Mouse (Mus musculus): ENCODE measurements around the gene Bcs1l. TPM values are rescaled to one million over a fixed set of nuclear protein-coding genes. Genes with fewer than 3 reads are reported as not detected.

Gene Bcs1l
- polyA plus RNA-seq, 1 experiment, result 17.5 TPM

DNA sequence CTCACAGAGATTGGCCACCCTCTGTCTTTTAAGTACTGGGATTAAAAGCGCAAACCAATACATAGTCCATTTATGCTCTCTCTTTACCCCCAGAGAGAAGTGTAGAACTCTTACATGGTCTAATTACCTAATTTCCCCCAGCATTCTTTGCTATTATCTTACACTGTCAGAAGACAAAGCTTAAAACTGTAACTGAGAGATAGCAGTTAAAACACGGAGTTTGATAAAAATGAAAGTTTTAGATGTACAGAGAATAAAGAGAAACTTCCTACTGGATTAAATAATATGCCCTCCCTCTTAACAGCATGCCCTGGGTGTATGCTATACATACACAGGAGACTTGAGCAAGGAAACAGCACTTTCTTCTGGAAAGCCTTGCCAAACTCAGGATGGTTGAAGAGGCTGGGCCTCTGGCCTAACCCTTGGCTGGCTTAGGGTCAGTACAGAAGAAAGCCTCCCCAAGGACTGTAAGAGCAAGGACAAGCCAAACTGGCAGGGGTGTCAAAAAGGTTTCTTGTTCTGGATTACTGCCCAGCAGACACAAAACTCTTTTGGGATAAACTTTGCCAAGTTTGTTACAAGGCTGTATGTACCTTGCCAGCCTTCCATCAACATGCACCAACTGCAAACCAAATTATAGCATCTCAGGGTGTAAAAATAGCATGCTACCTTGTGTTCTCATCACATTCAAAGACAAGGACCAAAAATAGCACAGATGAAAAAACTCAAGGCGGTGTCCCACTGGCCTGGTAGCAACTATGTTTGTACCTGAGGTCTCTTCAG is 3.3 kb upstream of the Bcs1l start:
- no peak for DNase-seq
- TF ChIP-seq POLR2A (IDR thresholded peaks at IDR 0.05; ENCODE audit: borderline replicate concordance, extremely low read depth, low read depth, low read length) (no peak), CTCF (IDR thresholded peaks at IDR 0.05; ENCODE audit: insufficient read depth, low read length) (no peak)
- peaks cover 3% of the 10 kb centered on the region for H3K4me1 ChIP-seq (ENCODE audit: control insufficient read depth, insufficient read depth, low read length)
- H3K4me3 ChIP-seq (replicated peaks; ENCODE audit: extremely low read depth, low read depth, low read length), result no peak overlapping the region
- WGBS, result 83% methylated on average over 3 of the region's 3 CpGs

DNA sequence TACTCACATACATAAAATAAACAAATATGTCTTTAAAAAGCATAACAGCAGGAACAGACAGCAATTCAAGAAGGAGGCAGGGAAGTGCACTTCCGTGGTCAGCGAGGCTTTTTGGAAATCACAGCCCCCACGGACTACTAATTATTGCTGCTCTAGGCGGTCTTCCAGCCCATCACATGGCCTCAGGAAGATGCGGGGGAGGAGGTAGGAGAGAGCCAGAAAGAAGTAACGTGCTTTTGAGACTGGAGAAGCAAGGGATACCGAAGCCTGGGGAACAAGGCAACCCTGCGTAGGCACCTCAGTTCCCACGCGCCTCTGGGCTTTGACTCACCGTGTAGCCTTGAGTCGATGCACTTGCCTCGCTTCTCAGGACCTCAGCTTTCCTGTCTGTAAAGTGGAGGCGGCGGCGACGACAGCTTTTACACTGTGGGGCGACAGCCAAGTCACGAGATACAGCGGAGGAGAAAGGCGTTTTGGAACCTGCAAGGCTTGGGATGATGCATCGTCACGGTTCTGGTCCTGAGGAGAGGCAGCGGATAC is 786 bp upstream of the Bcs1l start:
- WGBS, result under 1% methylated on average over 24 of the region's 24 CpGs
- H3K4me1 ChIP-seq (ENCODE audit: control insufficient read depth, insufficient read depth, low read length), result peaks cover 3% of the 10 kb centered on the region
- peak overlapping the region; percentile 80 for H3K4me3 ChIP-seq (replicated peaks; ENCODE audit: extremely low read depth, low read depth, low read length)
- DNase-seq, result no peak
- no peak for TF ChIP-seq CTCF (IDR thresholded peaks at IDR 0.05; ENCODE audit: insufficient read depth, low read length)
- no peak for TF ChIP-seq POLR2A (IDR thresholded peaks at IDR 0.05; ENCODE audit: borderline replicate concordance, extremely low read depth, low read depth, low read length)

DNA sequence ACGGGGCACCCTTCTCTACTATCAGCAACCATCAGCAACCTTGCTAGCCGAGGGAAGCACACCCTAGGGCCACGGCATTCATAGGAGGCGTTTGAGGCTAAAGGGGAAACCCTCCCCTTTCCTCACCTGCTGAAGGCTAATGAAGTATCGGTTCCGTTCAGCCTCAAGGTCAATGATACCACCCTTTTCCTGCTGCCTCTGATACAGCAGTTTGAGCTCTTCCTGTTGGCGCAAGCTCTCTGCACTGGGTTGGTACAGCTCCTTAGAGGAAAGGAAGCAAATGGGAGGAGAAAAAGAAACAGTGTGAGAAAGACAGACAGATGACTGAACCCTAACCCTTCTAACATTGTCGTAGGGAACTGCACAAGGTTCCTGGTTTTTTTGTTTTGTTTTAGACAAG is 6.3 kb downstream of the Bcs1l start:
- no peak overlapping the region for H3K4me3 ChIP-seq (replicated peaks; ENCODE audit: extremely low read depth, low read depth, low read length)
- H3K4me1 ChIP-seq (ENCODE audit: control insufficient read depth, insufficient read depth, low read length), result no peaks in the 10 kb centered on the region
- WGBS, result 45% methylated on average over 8 of the region's 8 CpGs
- no peak for TF ChIP-seq CTCF (IDR thresholded peaks at IDR 0.05; ENCODE audit: insufficient read depth, low read length)
- no peak for TF ChIP-seq POLR2A (IDR thresholded peaks at IDR 0.05; ENCODE audit: borderline replicate concordance, extremely low read depth, low read depth, low read length)
- DNase-seq, result no peak

DNA sequence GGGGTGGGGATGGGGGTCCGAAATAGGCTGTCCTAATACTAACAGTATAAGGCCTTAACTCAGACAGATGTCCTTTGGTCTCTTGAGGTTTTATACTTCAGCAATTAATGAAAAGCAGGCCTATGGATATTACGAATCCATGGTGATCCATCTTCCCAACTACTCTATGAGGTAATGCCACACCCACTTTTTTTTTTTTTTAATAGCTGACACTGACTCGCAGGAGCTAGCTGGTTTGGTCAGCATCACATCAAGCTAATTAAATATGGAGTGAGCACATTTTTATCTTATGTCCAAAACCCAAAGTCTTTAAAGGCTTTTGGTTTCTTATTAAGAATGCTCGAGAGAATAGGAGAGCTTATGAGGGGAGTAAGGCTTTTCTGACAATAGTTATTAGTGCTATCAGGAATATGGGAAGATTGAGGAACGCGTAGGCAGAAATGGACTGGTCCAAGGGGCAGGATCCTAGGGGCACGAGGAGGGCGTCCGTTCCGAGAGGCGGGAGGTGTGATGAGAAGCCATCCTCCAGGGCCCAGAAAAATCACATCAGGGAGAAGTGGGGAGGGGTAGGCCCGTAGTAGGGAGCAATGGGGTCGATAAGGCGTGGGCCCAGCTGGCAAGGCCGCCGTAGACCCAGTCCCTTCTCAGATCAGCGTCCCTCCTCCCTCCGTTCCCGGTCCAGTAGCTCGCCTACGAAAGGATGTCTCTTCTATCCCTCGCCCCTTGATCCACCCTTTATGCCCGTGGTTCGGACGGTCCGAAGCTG is 12.6 kb downstream of the Bcs1l start:
- H3K4me1 ChIP-seq (ENCODE audit: control insufficient read depth, insufficient read depth, low read length), result no peaks in the 10 kb centered on the region
- WGBS, result 8% methylated on average over 26 of the region's 26 CpGs
- no peak for DNase-seq
- peak overlapping the region; percentile 86 for H3K4me3 ChIP-seq (replicated peaks; ENCODE audit: extremely low read depth, low read depth, low read length)
- TF ChIP-seq POLR2A (IDR thresholded peaks at IDR 0.05; ENCODE audit: borderline replicate concordance, extremely low read depth, low read depth, low read length) (no peak), CTCF (IDR thresholded peaks at IDR 0.05; ENCODE audit: insufficient read depth, low read length) (no peak)

DNA sequence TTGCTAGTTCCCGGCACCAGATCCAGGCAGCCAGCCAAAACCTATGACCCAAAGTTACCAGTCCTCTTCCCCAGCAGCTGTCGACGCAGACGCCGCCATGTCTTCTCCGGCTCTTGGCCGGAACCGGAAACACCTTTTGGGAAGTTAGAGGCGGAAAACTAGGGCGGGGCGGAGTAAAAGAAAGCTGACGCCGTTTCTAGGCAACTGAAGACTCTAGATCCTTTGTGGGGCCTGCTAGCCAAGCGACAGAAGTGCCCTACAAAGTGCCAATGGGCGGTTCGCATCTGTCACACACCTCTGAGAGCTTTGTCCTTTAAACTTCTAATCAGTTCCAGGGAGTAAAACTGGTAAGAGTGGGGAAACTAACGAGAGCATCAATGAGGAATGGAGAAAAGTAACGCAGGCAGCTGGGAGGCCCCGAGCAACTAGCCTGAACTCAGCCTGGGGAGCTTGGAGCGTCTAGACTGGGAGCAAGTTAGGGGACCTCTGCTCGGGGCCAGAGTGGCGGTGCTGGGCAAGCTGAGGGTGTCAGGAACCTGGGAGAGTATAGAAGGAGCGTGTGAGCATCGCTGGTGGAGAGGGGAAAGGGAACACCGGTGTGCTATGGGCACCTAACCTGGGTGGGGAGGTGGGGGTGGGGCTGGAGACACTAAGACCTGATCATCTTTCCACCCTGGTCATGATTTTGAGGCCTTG is 13.3 kb downstream of the Bcs1l start, which contains the start of the genes Rnf25 and Stk36:
Gene Rnf25 (minus strand): TSS at position 131 of the 696 bp plus-strand sequence.
Gene Stk36 (plus strand): TSS at position 179 of the 696 bp plus-strand sequence.
- H3K4me1 ChIP-seq (ENCODE audit: control insufficient read depth, insufficient read depth, low read length), result no peaks in the 10 kb centered on the region
- 11% methylated on average over 25 of the region's 25 CpGs for WGBS
- DNase-seq, result peak; percentile 82
- TF ChIP-seq CTCF (IDR thresholded peaks at IDR 0.05; ENCODE audit: insufficient read depth, low read length) (no peak), POLR2A (IDR thresholded peaks at IDR 0.05; ENCODE audit: borderline replicate concordance, extremely low read depth, low read depth, low read length) (peak; percentile 98)
- peak within 1 kb of the TSS; percentile 86 for H3K4me3 ChIP-seq (replicated peaks; ENCODE audit: extremely low read depth, low read depth, low read length)

DNA sequence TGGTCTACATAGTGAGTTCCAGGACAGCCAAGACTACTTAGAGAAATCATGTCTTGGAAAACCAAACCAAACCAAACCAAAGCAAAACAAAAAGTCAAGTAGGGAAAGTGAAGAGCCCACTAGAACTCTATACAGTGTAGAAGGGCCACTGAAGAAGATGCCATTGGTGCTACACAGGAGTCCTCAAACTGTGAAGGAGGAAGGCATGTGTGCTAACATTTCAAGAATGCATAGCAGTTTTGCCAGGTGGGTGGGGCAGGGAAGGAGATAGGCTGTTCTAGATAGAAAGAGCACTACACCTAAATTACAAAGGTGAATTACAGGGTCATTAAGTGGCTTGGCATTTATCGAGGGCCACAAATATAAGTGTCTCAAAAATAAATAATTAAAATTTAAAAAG is 36.1 kb downstream of the Bcs1l start:
- no peak for TF ChIP-seq CTCF (IDR thresholded peaks at IDR 0.05; ENCODE audit: insufficient read depth, low read length)
- TF ChIP-seq POLR2A (IDR thresholded peaks at IDR 0.05; ENCODE audit: borderline replicate concordance, extremely low read depth, low read depth, low read length), result no peak
- Histone ChIP-seq H3K4me1 (ENCODE audit: control insufficient read depth, insufficient read depth, low read length) (no peaks in the 10 kb centered on the region; the same call in 1 of the 2 replicates), H3K4me3 (replicated peaks; ENCODE audit: extremely low read depth, low read depth, low read length) (no peak overlapping the region)
- no peak for DNase-seq
- 66% methylated on average over 1 of the region's 1 CpGs for WGBS

DNA sequence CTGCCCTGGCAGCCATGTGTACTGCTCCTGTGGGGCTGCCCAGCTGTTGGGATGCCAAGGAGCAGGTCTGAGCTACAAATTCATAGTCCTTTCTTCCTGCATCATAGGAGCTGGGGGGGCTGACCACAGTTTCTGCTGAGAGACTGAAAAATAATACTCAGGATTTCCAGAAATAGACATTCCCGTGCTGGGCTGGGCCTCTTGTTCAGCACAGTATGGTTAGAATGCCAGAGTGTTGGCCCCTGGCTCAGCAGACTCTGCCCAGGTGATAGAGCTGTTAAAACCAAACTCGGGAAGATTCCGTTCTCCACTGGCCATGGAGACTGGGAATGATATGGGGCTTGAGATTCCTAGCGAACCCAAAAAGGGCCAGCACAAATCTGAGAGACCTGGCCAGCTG is 38.0 kb downstream of the Bcs1l start:
- no peak overlapping the region for H3K4me3 ChIP-seq (replicated peaks; ENCODE audit: extremely low read depth, low read depth, low read length)
- WGBS, result 70% methylated on average over 4 of the region's 4 CpGs
- DNase-seq, result no peak
- TF ChIP-seq CTCF (IDR thresholded peaks at IDR 0.05; ENCODE audit: insufficient read depth, low read length), result no peak
- H3K4me1 ChIP-seq (ENCODE audit: control insufficient read depth, insufficient read depth, low read length), result no peaks in the 10 kb centered on the region; the same call in 1 of the 2 replicates

DNA sequence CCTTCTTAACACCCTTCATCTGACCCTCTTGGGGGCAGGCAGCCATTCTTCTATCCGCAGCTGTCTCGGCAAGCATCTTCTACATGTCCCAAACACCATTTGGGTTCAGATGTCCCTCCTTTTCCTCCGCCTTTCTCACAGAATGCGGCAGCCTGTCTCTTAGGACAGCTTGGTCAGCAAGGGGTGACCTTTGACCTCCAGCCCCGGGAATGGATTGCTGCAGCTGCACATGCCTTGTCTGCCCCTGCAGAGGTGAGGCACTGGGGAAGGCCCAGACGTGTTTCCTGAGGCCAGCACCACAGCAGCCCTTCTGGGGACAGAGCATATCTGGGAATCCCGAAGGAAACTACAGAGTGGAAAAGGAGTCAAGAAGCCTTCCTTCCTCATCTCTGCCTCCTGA is 39.9 kb downstream of the Bcs1l start:
- DNase-seq, result no peak

DNA sequence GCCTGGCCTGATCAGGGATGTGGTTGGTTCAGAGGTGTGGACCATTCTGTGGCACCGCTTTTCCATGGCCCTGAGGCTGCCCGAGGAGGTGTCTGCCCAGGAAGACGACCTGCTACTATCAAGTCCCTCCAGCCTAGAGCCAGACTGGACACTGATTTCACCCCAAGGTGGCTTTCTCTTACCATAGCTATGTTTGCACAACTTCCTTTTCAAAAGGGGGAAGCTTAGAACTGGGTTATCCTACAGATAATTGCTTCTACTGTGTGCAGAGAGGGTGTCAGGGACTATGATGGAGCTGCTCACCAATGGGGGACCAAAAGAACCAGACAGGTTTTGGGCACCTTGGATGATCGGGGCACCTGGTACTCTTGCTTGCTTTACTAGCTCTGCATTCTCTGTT is 44.6 kb downstream of the Bcs1l start:
- Histone ChIP-seq H3K4me1 (ENCODE audit: control insufficient read depth, insufficient read depth, low read length) (no peaks in the 10 kb centered on the region), H3K4me3 (replicated peaks; ENCODE audit: extremely low read depth, low read depth, low read length) (no peak overlapping the region)
- WGBS, result 74% methylated on average over 4 of the region's 4 CpGs
- no peak for DNase-seq
- TF ChIP-seq CTCF (IDR thresholded peaks at IDR 0.05; ENCODE audit: insufficient read depth, low read length) (no peak), POLR2A (IDR thresholded peaks at IDR 0.05; ENCODE audit: borderline replicate concordance, extremely low read depth, low read depth, low read length) (no peak)

More for the DNA sequence above, 39.9 kb downstream of the Bcs1l start:
- WGBS, result 51% methylated on average over 7 of the region's 7 CpGs
- Histone ChIP-seq H3K4me1 (ENCODE audit: control insufficient read depth, insufficient read depth, low read length) (no peaks in the 10 kb centered on the region; the same call in 1 of the 2 replicates), H3K4me3 (replicated peaks; ENCODE audit: extremely low read depth, low read depth, low read length) (no peak overlapping the region)
- TF ChIP-seq POLR2A (IDR thresholded peaks at IDR 0.05; ENCODE audit: borderline replicate concordance, extremely low read depth, low read depth, low read length) (no peak), CTCF (IDR thresholded peaks at IDR 0.05; ENCODE audit: insufficient read depth, low read length) (no peak)

Other genes starting within 250 kb of the Bcs1l start
- gene Catip, start 226.2 kb upstream of the Bcs1l start, polyA plus RNA-seq (2012; rRNA removed), result 10.2 TPM in 2 replicates
- 33.3 and 41.8 TPM in 2 replicates for gene Slc11a1, start 213.1 kb upstream of the Bcs1l start, polyA plus RNA-seq (2012; rRNA removed)
- gene Ctdsp1, start 196.8 kb upstream of the Bcs1l start, polyA plus RNA-seq (2012; rRNA removed), result 197 and 200 TPM in 2 replicates
- gene Vil1, start 178.9 kb upstream of the Bcs1l start, polyA plus RNA-seq (2012; rRNA removed), result 0.31 and 1.1 TPM in 2 replicates
- 10.4 and 14.3 TPM in 2 replicates for gene Cnot9, start 82.2 kb upstream of the Bcs1l start, polyA plus RNA-seq (2012; rRNA removed)
- gene Plcd4, start 45.4 kb upstream of the Bcs1l start, polyA plus RNA-seq (2012; rRNA removed), result 0.58 and 0.62 TPM in 2 replicates
- gene Usp37, start 44.0 kb upstream of the Bcs1l start, polyA plus RNA-seq (2012; rRNA removed), result 3.4 and 3.7 TPM in 2 replicates
- gene Zfp142, start within 50 bp of the Bcs1l start, polyA plus RNA-seq (2012; rRNA removed), result 13.6 and 14.5 TPM in 2 replicates
- gene Rnf25, start 13.1 kb downstream of the Bcs1l start, polyA plus RNA-seq (2012; rRNA removed), result 37.6 and 51.0 TPM in 2 replicates
- gene Stk36, start 13.2 kb downstream of the Bcs1l start, polyA plus RNA-seq (2012; rRNA removed), result 17.4 and 18.7 TPM in 2 replicates
- gene Ttll4, start 73.5 kb downstream of the Bcs1l start, polyA plus RNA-seq (2012; rRNA removed), result 13.7 and 16.1 TPM in 2 replicates
- gene Cyp27a1, start 125.3 kb downstream of the Bcs1l start, polyA plus RNA-seq (2012; rRNA removed), result 16.9 and 25.4 TPM in 2 replicates
- 5.9 and 11.4 TPM in 2 replicates for gene Prkag3, start 160.9 kb downstream of the Bcs1l start, polyA plus RNA-seq (2012; rRNA removed)
- 0.55 and 0.65 TPM in 2 replicates for gene Wnt6, start 183.6 kb downstream of the Bcs1l start, polyA plus RNA-seq (2012; rRNA removed)
- gene Wnt10a, start 203.2 kb downstream of the Bcs1l start, polyA plus RNA-seq (2012; rRNA removed), result 0.08 and 2.6 TPM in 2 replicates

Measured in lung, adult 2 months (tissue).